Mouse (Mus musculus) cerebellum, postnatal 36 days (tissue): ENCODE results near the gene Gpcpd1.
A peak's percentile ranks its signal among the peaks of the same experiment; 100 is the strongest.

Experiments
- DNase-seq, 2 experiments: peaks; one replicate each; pipeline ENCODE4 v3.0.0; 2021 to 2022; ENCODE audit warnings: mixed read lengths in 2 of 2

Gene Gpcpd1

DNA sequence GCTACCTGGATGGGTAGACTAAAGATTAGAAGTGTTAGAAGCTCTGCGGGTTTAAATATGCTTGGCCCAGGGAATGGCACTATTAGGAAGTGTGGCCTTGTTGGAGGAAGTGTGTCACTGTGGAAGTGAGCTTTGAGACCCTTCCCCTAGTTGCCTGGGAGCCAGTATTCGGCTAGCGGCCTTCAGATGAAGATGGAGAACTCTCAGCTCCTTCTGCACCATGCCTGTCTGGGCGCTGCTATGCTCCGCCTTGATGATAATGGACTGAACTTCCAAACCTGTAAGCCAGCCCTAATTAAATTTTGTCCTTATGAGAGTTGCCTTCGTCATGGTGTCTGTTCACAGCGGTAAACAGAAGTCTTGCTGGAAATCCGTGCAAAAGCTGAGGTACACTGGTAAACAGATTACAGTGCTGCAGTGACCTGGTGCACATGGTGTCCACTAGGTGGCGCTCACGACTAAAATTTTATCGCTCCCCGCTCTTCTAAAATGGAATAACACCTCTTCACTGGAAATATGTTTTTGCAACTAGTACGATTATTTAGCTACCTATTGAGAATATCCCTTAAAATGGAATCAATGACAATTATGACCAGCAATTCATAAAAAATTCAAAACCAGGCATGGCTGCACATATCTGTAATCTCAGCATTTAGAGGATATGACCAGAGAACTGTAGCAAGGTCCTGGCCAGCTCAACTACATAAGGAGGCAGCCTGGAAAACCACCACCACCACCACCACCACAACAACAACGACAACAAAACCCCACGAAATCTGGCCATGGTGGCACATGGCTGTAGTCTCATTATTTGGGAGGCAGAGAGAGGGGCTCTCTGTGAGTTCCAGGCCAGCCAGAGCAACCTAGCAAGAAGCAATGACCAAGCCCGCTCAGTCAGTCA lies 71.1 kb downstream of the Gpcpd1 start:
- peak; percentile 84 to 87 for DNase-seq

DNA sequence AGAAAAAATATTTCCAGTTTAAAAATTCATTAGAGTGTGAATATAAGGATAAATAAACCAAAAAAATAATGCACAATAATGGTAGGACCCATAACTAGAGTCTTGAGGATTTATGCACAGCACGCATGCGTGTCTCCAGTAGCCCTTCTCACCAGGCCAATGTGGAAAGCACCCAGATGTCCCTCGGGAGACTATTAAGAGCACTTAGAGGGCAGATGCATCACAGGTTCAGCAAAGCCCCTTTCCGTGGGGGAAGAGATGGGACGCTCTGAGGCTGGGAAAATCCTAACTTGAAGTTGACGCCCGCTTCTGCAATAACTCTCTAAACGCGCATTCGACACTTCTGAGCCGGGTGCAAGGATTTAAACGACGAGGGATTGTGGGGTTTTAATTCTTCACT lies 71.9 kb downstream of the Gpcpd1 start:
- DNase-seq = no peak

- no peak for DNase-seq
Observed at GRCm38 (mm10) chr2:132515076-132515475, 72.5 kb downstream of the Gpcpd1 start.

DNA sequence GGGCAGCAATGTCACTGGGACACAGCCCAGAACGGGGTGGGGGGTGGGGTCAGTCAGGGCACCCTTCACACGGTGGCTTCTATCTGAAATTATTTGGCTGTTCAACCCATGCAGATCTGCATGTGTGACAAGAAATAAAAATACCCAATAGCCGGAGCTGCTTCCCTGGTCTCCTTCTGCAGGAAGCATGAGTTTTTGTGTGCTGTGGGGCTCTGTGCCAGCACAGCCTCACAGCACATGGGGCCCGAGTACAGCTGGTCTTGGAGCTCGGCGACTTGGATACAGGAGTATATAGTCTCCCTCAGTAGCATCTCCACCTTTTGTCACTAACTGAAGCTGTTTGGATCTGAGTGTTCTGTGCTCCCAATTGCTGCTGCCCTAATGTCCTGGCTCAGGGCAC lies 73.2 kb downstream of the Gpcpd1 start:
- DNase-seq = peak; percentile 62 to 69

DNA sequence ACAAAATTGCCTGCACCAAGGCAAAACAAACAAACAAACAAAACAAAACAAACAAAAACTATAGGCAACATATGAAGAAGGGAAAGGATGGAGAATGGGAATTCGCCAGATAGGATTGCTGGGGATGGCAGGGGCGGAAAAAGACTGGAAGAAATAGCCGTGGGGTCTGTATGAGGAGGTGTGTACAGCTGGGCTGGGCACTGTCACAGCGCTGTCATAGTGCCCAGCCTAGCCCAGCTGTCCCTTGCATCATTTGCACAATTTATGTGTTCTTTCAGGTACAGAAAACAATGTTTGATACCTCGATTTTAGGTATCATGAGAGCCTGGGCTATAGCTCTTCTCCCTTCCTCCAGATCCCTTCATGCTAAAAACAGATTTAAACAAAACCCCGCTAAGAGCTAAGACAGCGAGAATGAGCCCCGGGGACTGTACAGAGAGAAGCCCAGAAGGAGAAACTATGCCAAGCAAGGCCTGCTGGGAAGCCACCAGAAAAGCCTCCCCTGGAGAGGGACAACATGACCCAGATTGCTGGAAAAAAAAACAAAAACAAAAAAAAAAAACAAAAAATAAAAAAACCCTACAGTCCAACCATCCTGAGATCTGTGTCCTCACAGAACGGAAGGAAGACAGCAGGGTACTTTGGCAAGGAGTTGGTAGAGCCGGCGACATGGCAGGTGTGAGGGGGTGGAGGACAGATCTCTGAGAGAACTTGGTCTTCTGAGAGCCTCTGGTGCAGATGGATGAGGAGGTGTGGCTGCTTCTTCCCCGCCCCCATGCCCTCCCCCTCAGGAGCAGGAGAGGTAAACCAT lies 74.0 kb downstream of the Gpcpd1 start:
- peak; percentile 75 to 81 for DNase-seq

DNA sequence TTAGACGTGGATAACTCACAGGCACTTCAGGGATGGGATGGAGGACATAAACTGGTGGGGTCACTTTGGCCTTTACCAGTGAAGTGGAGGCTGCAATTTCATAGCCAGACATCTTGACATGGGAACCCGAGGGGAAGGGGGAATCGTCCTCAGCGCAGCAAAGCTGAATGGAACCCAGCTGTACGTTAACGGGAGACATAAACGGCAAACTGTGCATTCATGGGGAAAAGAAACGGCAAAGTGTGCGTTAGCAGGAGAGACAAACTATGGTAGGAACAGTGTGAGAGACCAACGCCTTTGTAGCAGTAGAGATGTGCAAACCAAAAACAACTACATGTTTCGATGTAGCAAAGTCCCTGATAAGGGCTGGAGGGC lies 74.6 kb downstream of the Gpcpd1 start:
- DNase-seq = peak in 1 of 2 experiments; percentile 35

- no peak for DNase-seq
Observed at GRCm38 (mm10) chr2:132512051-132512976, 75.2 kb downstream of the Gpcpd1 start.

- DNase-seq = peak in 1 of 2 experiments; percentile 35
Observed at GRCm38 (mm10) chr2:132511011-132511818, 76.3 kb downstream of the Gpcpd1 start.

DNA sequence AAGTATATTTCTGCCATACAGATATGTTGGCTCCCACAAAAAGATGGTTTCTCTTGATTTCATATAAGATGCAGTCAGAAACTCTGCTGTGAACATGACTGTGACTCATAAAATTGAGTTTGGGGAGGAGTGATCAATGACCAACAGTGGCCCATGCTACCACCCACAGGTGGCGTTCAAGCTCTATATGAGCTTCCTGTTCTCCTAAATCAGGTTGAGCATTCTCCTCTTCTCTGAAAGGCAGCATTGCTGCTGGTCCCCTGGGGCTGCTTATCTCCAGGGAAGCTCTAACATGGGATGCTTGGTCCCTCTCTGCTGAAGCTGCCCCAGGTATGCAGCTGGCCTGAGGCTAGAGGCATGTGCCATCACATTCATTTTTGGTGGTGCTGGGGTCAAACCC lies 77.8 kb downstream of the Gpcpd1 start:
- no peak for DNase-seq

DNA sequence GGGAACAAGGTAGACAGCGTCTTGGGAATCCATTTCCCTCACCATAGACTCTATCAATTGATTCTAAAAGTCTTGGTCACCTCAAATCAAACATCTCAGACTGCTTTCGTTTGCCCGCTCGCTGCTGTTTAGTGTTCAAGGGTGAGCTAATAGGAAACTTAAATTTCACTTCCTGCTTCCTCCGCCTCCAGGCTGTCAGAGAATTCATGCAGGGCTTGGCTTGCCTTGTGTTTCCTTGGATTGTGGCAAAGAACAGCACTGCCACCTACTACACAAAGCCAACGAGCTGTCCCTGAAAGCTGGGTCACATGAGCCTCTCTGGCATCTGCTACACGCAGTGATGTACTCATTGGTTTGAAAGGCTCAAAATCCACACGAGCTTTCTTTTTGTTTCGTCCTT lies 78.3 kb downstream of the Gpcpd1 start:
- DNase-seq = peak; percentile 49 to 53

- no peak for DNase-seq
Observed at GRCm38 (mm10) chr2:132507521-132507920, 80.0 kb downstream of the Gpcpd1 start.

GRCm38 (mm10) chr2:132507091-132507490 lies 80.4 kb downstream of the Gpcpd1 start:
- no peak for DNase-seq

DNA sequence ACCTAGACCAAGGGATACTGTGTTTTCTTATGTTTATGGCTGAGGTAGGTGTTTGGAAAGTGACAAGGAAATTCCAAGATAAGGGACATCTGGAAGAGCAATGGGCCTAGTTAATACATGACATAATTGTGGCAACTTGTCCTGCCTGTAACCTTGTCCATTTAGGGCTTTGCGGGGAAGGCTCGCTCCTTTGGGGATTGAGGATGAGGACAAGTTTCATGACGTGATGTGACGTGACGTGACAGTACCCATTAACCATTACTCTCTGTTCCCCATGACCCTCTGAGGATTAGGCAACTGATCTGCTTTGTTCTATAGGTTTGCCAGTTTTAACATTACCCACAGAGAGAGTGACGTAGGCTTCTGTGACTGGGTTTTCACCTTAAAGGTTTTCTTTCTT lies 81.7 kb downstream of the Gpcpd1 start:
- no peak for DNase-seq

- no peak for DNase-seq
Observed at GRCm38 (mm10) chr2:132498344-132498743, 89.2 kb downstream of the Gpcpd1 start.

GRCm38 (mm10) chr2:132497412-132498135 lies 90.0 kb downstream of the Gpcpd1 start:
- DNase-seq = no peak

DNA sequence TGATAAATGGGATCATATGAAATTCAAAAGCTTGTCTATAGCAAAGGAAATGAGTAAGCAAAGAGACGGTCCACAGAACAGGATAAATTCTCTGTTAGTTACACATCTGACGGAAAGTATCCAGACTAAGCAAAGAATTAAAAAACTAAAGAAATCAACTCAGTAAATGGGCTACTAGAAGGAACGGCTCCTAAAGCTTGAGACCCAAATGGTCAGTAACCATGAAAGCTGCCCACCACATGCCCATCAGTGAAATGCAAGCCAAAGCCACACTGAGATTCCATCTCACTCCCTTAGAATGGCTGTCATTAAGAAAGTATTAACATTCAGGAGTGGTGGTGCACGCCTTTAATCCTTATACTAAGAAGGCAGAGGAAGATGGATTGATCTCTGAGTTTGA lies 94.3 kb downstream of the Gpcpd1 start:
- no peak for DNase-seq

DNA sequence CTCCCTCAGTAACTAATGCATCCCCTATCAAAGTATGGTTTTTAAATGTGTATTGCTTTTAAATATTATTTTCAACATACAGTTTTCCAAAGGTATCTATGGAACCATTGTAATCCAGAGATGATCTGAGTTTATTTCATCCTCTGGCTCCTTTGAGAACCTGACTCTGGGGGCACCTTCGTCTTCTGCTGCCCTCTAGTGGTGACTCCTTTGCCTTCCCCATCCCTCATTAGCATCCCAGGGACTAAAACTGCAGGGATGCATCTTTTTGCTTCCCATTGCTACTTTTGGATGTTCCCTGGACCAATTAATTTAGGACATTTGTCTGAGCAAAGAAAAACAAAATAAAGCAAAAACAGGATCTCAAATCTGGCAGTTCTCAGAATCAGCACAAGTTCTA lies 102.1 kb downstream of the Gpcpd1 start:
- peak; percentile 60 to 69 for DNase-seq

- no peak for DNase-seq
Observed at GRCm38 (mm10) chr2:132481547-132481946, 106.0 kb downstream of the Gpcpd1 start.
